Mouse (Mus musculus) urinary bladder, adult 18-20 months (tissue): ENCODE results near the gene Rassf4.

Experiments used
- DNase-seq, 2 experiments: peaks; one replicate each; pipeline ENCODE4 v3.0.0; 2022; ENCODE audit warnings: low spot score in 2 of 2, mixed read lengths in 2 of 2

The Rassf4 gene

DNA sequence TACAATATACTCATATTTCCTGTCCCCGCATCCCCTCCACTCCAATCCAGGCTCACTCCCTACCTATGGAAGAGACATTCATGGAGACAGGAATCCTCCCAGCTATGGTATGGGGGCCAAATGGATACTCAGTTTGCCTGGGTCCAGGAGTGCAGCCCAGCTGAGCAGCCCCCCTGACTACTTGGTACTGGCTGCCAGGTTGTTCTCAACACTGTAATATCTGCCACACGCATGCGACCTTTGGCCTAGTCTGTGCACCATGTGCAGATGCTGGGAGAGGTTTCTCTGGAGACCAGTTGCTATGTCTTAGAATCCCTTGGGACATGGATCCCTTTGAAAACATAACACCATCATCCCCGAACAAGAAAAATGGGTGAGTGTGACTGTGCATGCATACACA is 2.0 kb downstream of the Rassf4 start:
- DNase-seq, result no peak

- DNase-seq, result no peak
Observed at GRCm38 (mm10) chr6:116671031-116671430, 2.7 kb downstream of the Rassf4 start.

- no peak for DNase-seq
Observed at GRCm38 (mm10) chr6:116670144-116670543, 3.6 kb downstream of the Rassf4 start.

DNA sequence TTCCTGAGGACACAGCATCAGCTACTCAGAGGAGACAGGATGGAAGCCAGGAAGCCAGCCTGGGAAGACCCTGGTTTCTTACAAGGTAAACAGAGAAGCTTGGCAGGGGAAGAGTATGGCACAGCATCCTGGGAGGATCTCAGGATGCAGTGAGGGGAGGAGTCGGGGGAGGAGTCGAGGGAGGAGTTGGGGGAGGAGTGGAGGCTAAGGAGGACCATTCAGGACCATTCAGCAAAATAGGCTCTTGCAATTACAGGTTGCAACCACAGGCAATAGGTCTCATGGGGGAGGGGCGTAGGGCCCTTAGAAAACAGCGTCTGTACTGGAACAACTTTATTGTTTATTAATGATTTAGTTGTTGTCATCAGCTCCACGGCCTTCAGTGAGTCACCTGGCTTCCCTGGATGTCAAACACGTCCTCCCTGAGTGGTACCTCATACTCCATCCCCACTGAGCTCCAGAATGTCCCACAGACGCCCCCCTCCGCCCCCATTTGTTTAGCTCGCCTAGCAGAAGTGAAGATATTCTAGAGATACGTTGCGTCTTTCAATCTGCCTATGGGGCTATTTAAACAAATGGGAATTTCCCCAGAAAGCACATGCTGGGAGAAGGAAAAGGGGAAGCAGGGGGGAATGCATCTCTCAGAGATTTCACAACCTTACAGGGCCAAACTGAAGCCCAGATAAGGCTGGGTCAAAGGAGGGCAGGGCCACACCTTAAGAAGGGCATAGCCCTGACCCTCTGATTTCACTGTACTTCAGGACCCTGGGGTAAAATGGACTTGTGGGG is 4.9 kb downstream of the Rassf4 start:
- no peak for DNase-seq

DNA sequence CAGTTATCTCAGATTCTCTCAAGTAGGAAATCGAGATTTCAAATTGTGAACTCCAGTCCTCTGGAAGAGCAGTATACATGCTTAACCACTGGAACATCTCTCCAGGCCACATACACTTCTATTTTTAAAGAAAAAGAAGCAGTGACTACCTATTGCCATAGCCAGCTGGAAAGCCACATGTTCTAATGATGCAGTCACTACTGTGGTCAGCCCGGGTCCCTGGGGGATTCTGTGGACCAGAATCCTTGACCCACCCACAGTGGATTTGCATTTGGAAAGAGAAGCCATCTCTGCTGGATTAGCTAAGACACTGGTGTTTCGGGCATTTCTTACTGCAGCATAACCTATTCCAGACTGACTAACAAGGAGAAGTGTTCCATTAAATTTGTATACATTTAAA is 6.4 kb downstream of the Rassf4 start:
- DNase-seq, result no peak

- no peak for DNase-seq
Observed at GRCm38 (mm10) chr6:116666892-116667291, 6.9 kb downstream of the Rassf4 start.

DNA sequence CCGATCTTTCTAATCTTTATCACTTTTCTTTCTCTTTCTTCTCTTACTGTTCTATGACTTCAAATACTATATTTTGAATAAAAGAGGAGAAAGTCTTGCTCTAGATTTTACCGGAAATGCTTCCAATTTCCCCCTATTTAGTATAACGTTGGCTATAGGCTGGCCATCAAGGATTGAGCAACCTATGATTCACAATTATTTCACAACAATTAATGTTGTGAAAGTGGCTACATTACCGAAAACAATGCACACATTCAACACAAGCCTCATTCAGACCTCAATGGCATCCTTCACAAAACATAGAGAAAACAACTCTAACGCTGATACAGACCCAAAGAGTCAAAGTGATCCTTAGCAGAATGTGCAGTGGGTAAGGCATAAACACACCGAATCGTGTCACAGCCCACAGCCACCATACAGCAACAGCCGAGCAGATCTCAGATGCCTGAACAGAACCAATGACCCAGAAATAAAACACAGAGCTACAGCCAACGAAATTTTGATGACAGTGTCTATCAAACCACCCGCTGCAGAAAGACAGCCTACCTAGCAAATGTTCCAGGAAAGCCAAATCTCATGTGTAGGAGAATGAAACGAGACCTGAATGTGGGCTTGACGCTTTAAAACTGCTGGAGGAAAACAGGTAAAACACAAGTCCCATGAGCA is 7.5 kb downstream of the Rassf4 start:
- no peak for DNase-seq

DNA sequence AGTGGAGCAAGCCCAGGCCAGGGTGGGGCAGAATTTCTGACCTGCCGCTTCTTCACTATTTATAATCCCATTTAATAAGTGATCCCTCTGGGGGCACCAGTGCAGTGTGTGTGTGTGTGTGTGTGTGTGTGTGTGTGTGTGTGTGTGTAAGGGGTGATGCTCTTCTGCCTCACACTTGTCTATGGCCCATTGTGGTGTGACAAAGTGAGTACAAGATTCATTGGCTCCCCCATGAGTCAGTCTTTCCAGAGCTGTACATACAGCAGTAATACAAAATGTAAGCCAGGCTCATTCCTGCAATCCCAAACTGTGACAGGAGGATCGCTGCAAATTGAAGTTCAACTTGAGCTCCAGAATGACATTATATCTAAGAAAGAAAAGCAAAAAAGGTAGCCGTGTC is 8.9 kb downstream of the Rassf4 start:
- DNase-seq, result no peak

- DNase-seq, result no peak
Observed at GRCm38 (mm10) chr6:116664031-116664430, 9.7 kb downstream of the Rassf4 start.

GRCm38 (mm10) chr6:116663364-116663763 is 10.4 kb downstream of the Rassf4 start:
- no peak for DNase-seq

DNA sequence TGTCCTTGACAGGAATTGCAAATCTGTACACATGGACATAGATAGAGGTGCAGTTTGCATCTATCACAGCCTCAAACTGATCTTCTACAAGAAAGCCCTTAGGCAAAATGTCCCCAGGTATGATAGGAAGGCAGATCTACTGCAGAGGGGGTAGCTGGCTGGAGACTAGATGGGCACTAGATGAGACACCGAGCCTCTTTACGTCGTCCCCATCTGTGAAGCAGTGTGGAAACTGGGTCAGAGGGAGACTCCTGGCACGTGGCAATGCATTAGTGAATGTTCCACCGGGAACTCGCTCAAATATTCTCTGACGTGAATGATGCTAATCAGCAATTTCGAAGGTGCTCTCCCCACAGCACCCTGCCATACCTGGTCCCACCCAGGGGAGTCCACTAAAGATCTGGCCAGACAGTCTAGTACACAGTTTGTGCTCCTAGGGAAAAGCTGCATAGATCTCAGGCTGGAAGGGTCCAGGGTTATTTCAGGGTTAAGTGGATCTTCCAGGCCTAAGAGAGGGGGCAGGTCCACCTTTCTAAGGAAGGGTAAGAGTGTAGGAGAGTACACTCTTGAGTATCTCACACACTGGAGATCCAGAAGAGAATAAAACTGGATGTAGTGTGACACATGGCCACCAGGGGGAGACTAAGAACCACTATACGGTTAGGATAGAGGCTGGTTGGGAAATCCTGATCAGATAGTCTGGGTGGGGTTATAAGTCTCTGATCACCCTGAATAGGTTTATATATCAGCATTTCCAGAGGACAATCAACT is 19.9 kb downstream of the Rassf4 start:
- no peak for DNase-seq

DNA sequence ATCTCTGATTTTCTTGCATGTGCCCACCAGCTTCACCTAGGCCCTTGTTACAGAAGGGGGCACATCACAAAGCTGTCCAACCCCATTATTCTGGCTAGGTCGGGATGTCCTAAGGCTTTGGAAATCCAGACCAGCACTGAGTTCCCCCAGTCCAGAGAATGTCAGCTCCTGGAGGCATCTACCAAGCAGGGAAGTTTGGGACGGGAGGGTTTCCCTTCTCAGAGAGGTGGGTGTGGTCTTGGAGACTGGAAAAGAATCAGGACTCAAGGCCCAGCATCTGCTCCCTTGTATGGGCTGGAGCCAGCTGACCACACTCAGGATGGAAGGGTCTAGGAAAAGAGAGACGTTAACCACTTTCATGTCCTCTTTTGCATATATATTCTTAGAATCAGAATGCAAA is 20.6 kb downstream of the Rassf4 start:
- no peak for DNase-seq

- DNase-seq, result peak in 1 of 2 experiments; percentile 60
Observed at GRCm38 (mm10) chr6:116651437-116652118, 22.2 kb downstream of the Rassf4 start.

GRCm38 (mm10) chr6:116650406-116650805 is 23.3 kb downstream of the Rassf4 start, which contains the start of gene Depp1:
Gene Depp1 (plus strand): TSS chr6:116650609.
- DNase-seq, result peak; percentile 68 to 81

DNA sequence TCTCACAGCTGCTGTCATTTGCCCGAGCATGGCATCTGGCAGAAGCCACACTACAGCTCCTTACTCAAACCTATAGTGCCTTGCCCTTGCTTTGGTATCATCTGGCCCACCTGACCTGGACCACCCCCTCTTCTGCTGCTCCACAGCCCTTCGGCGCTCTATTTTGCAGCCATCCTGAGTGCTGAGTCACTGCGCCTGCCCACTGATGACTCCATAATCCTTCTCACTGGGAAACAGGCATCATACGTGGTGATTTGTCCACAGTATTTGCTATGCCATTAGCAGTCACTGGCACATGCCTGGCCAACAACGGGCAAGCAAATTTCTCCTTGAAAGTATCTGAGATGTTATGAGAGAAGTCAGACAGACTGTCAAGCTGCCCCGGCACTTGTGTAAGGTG is 23.9 kb downstream of the Rassf4 start:
- peak in 1 of 2 experiments; percentile 41 for DNase-seq

DNA sequence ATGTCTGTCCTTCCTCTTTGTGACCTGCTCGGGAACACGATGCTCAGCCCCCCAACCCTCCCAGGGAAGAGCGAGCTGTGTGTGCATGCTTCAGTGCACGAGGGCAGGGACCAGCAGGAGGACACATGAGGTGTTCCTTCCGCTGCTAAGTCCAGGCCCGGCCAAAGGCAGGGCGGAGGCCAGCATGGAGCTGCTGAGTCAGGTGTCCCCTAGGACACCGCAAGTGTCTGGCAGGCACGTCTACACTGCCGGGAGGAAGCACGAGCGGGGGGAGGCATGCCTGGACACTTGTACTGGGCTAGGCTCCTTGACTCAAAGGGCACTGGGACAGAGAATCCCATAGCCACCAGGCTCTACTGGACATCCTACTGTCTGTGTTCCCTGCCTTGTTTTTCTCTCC is 26.0 kb downstream of the Rassf4 start:
- peak in 1 of 2 experiments; percentile 47 for DNase-seq

DNA sequence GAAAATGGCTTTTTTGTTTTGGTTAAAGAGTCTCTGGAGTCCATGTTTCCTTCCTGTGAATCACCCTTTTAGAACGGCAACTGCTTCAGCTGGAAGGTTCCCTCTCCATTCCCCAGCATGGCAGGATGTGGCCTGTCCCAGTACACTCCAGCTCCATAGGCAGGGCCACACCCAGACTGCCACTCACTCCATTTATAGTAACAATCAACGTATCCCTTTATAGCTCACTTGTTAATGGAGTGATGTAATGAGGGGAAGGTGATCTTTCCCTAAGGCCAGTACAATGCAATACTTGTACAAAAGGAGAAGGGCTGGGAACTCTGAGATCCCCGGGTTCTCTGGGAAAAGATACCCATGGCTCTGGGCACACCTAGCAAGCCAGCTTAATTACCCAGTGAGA is 29.4 kb downstream of the Rassf4 start:
- no peak for DNase-seq

GRCm38 (mm10) chr6:116643881-116644280 is 29.9 kb downstream of the Rassf4 start:
- DNase-seq, result no peak

DNA sequence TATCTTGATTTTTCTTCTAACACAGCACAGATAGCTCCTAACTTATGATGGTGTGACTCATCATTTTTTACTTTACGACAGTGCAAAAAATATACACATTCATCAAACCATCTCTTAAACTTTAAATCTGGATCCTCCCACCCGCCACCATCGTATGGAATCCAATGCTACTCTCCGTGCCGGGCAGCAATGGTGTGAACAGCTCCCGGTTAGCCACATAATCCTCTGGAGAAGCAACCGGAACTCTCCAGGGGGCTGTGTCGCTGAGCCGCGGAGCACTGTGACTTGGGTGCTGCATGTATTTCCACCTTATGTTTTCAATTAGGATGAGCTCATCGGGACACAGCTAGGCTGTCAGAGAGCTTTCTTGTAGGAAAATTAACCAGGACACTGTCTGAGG is 30.8 kb downstream of the Rassf4 start:
- DNase-seq, result no peak

DNA sequence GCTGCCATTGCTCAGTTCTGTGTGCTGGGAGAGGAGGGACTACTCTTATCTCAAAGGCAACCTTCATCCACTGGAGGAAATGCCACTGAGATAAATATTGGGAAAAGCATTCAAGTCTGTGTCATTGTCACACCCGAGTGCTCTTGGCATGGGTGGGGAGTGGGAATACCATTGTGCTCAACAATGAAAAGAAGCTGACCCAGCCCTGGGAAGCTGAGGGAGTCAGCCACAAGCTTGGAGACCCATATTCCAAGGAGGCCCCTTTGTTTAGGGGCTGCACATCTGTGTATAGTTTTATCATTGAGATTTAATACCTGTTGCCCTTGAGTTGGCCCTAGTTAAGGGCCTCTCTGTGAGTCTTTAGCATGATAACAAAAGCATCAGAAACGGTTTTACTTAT is 34.1 kb downstream of the Rassf4 start:
- no peak for DNase-seq

GRCm38 (mm10) chr6:116638871-116639270 is 34.9 kb downstream of the Rassf4 start:
- DNase-seq, result no peak

DNA sequence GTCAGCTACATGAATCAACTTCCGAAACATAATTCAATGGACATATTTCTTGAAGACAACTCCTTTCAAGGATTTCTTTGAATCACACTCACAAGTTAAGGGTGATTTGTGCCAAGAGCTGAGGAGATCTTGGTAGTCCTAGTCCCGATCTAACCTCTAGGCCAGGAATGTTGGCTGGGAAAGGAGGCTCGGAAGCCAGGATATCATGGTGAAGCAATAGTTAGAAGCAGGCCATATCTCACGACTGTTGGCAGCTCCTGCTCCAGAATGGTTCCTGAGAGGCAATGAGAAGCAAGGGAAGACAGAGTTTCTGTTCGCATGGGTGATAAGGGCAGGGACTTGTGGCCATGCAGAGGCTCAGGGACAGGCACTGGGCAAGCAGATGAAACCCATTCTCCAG is 36.3 kb downstream of the Rassf4 start:
- no peak for DNase-seq
